Mouse (Mus musculus) G1E (cell line): ENCODE results near the gene Creb3l2. TPM values are rescaled to one million over a fixed set of nuclear protein-coding genes. Genes with fewer than 3 reads are reported as not detected.

Experiments used
- ATAC-seq: 2 replicates; pipeline ENCODE4 v1.8.0; 2016; ENCODE audit warnings: mild to moderate bottlenecking; ENCODE audit not compliant: insufficient number of reproducible peaks, poor library complexity, low FRiP score, severe bottlenecking; ENCODE audit errors: extremely low read depth
- DNase-seq: peaks from one replicate; pipeline ENCODE4 v3.0.0; 2012; ENCODE audit warnings: low spot score
- H3K27me3 ChIP-seq: 2 replicates; pipeline ENCODE4 v1.6.1; 2012; ENCODE audit warnings: mild to moderate bottlenecking, low read length, inconsistent platforms; ENCODE audit not compliant: insufficient read depth
- H3K36me3 ChIP-seq: replicated peaks from 2 replicates; pipeline ENCODE3; 2012; ENCODE audit warnings: mild to moderate bottlenecking, inconsistent platforms
- H3K4me1 ChIP-seq: 2 replicates; pipeline ENCODE4 v1.6.1; 2012; ENCODE audit warnings: low read depth, low read length, inconsistent platforms, mixed read lengths; ENCODE audit not compliant: insufficient read depth
- H3K4me3 ChIP-seq: 2 replicates; pipeline ENCODE4 v1.5.1; 2012; ENCODE audit warnings: low read depth, mild to moderate bottlenecking, inconsistent platforms, low read length, moderate library complexity, mixed read lengths
- H3K9me3 ChIP-seq: replicated peaks from 2 replicates; pipeline ENCODE4 v1.6.1; 2012; ENCODE audit warnings: inconsistent platforms
- CTCF ChIP-seq: IDR thresholded peaks from 2 replicates; pipeline ENCODE4 v1.5.1; 2012; ENCODE audit warnings: low read depth, low read length, inconsistent platforms, mixed read lengths
- GATA1 ChIP-seq: IDR thresholded peaks from 2 replicates; pipeline ENCODE4 v1.6.1; 2012; ENCODE audit warnings: borderline replicate concordance, low read length, inconsistent platforms, mixed read lengths
- GATA2 ChIP-seq: IDR thresholded peaks from 2 replicates; pipeline ENCODE4 v1.6.1; 2012; ENCODE audit warnings: low read depth, low read length, inconsistent platforms, borderline replicate concordance
- POLR2AphosphoS5 ChIP-seq: IDR thresholded peaks from 2 replicates; pipeline ENCODE4 v1.6.1; 2012; ENCODE audit warnings: low read depth, low read length, inconsistent platforms; ENCODE audit not compliant: insufficient replicate concordance
- TAL1 ChIP-seq: conservative IDR thresholded peaks from 2 replicates; pipeline ENCODE4 v1.6.1; 2012; ENCODE audit warnings: low read depth, low read length, inconsistent platforms, mixed read lengths
- polyA plus RNA-seq: library from polyadenylated mRNA; stranded (reverse); fragments of >175 nt; gene quantifications from 2 replicates; pipeline ENCODE4 v1.2.3, GENCODE M21; 2012
- total RNA-seq, 2 experiments: library from RNA; stranded (forward) in 1 of 2; stranded (reverse) in 1 of 2; fragments of 200-1000 nt in 1 of 2; fragments of >200 nt in 1 of 2; fragmentation: Nextera tagmentation in 1 of 2; gene quantifications; 2 replicates each; pipeline ENCODE4 v1.2.3; 2014 to 2017

The Creb3l2 gene
- total and polyA plus RNA-seq, 3 experiments: 0.16 TPM; not detected in 2

GRCm38 (mm10) chr6:37425075-37425474 lies 16.9 kb downstream of the Creb3l2 start:
- no peaks in the 10 kb centered on the region for H3K36me3 ChIP-seq
- H3K9me3 ChIP-seq: peaks cover 5% of the 10 kb centered on the region
- no peaks in the 10 kb centered on the region for H3K27me3 ChIP-seq
- H3K4me3 ChIP-seq: no peak overlapping the region
- H3K4me1 ChIP-seq: no peaks in the 10 kb centered on the region
- no peak for ATAC-seq
- DNase-seq: no peak
- TF ChIP-seq GATA2 (no peak), CTCF (no peak), POLR2AphosphoS5 (no peak), GATA1 (no peak), TAL1 (no peak)

GRCm38 (mm10) chr6:37424374-37424773 lies 17.6 kb downstream of the Creb3l2 start:
- no peaks in the 10 kb centered on the region for H3K36me3 ChIP-seq
- ATAC-seq: no peak
- DNase-seq: no peak
- TF ChIP-seq CTCF (no peak), GATA1 (no peak), POLR2AphosphoS5 (no peak), TAL1 (no peak), GATA2 (no peak)
- peaks cover 2% of the 10 kb centered on the region; the same call in 1 of the 2 replicates for H3K9me3 ChIP-seq
- H3K27me3 ChIP-seq: no peaks in the 10 kb centered on the region
- H3K4me3 ChIP-seq: no peak overlapping the region
- no peaks in the 10 kb centered on the region for H3K4me1 ChIP-seq

- Histone ChIP-seq H3K9me3 (peaks cover 2% of the 10 kb centered on the region; the same call in 1 of the 2 replicates), H3K27me3 (no peaks in the 10 kb centered on the region), H3K36me3 (no peaks in the 10 kb centered on the region), H3K4me1 (no peaks in the 10 kb centered on the region), H3K4me3 (no peak overlapping the region)
- DNase-seq: no peak
- TF ChIP-seq GATA1: no peak
- no peak for TF ChIP-seq TAL1
- TF ChIP-seq POLR2AphosphoS5: no peak
- TF ChIP-seq GATA2: no peak
- no peak for TF ChIP-seq CTCF
- no peak for ATAC-seq
Observed at GRCm38 (mm10) chr6:37423386-37423785, 18.6 kb downstream of the Creb3l2 start.

GRCm38 (mm10) chr6:37421124-37421523 lies 20.8 kb downstream of the Creb3l2 start:
- ATAC-seq (no peak), DNase-seq (no peak)
- Histone ChIP-seq H3K27me3 (no peaks in the 10 kb centered on the region), H3K4me3 (no peak overlapping the region), H3K4me1 (no peaks in the 10 kb centered on the region), H3K9me3 (peaks cover 2% of the 10 kb centered on the region; the same call in 1 of the 2 replicates), H3K36me3 (no peaks in the 10 kb centered on the region)
- TF ChIP-seq GATA2 (no peak), CTCF (no peak), TAL1 (no peak), GATA1 (no peak), POLR2AphosphoS5 (no peak)

- H3K4me3 ChIP-seq: no peak overlapping the region
- peaks cover 2% of the 10 kb centered on the region; the same call in 1 of the 2 replicates for H3K9me3 ChIP-seq
- no peak for ATAC-seq
- H3K36me3 ChIP-seq: no peaks in the 10 kb centered on the region
- no peak for DNase-seq
- no peak for TF ChIP-seq CTCF
- TF ChIP-seq POLR2AphosphoS5: no peak
- no peak for TF ChIP-seq TAL1
- no peak for TF ChIP-seq GATA1
- TF ChIP-seq GATA2: no peak
- H3K27me3 ChIP-seq: no peaks in the 10 kb centered on the region
- no peaks in the 10 kb centered on the region for H3K4me1 ChIP-seq
Observed at GRCm38 (mm10) chr6:37419445-37419941, 22.5 kb downstream of the Creb3l2 start.

GRCm38 (mm10) chr6:37418931-37419330 lies 23.0 kb downstream of the Creb3l2 start:
- Histone ChIP-seq H3K4me1 (no peaks in the 10 kb centered on the region), H3K36me3 (no peaks in the 10 kb centered on the region), H3K27me3 (no peaks in the 10 kb centered on the region), H3K9me3 (peaks cover 2% of the 10 kb centered on the region; the same call in 1 of the 2 replicates), H3K4me3 (no peak overlapping the region)
- DNase-seq (no peak), ATAC-seq (no peak)
- TF ChIP-seq POLR2AphosphoS5 (no peak), GATA1 (no peak)

GRCm38 (mm10) chr6:37416743-37417142 lies 25.2 kb downstream of the Creb3l2 start:
- ATAC-seq (no peak), DNase-seq (no peak)
- TF ChIP-seq GATA2: no peak
- TF ChIP-seq TAL1: no peak
- TF ChIP-seq GATA1: no peak
- no peak for TF ChIP-seq CTCF
- TF ChIP-seq POLR2AphosphoS5: no peak
- no peaks in the 10 kb centered on the region for H3K4me1 ChIP-seq
- H3K9me3 ChIP-seq: peaks cover 2% of the 10 kb centered on the region; the same call in 1 of the 2 replicates
- H3K27me3 ChIP-seq: no peaks in the 10 kb centered on the region
- H3K4me3 ChIP-seq: no peak overlapping the region
- H3K36me3 ChIP-seq: no peaks in the 10 kb centered on the region
